In the genomic region with DNA sequence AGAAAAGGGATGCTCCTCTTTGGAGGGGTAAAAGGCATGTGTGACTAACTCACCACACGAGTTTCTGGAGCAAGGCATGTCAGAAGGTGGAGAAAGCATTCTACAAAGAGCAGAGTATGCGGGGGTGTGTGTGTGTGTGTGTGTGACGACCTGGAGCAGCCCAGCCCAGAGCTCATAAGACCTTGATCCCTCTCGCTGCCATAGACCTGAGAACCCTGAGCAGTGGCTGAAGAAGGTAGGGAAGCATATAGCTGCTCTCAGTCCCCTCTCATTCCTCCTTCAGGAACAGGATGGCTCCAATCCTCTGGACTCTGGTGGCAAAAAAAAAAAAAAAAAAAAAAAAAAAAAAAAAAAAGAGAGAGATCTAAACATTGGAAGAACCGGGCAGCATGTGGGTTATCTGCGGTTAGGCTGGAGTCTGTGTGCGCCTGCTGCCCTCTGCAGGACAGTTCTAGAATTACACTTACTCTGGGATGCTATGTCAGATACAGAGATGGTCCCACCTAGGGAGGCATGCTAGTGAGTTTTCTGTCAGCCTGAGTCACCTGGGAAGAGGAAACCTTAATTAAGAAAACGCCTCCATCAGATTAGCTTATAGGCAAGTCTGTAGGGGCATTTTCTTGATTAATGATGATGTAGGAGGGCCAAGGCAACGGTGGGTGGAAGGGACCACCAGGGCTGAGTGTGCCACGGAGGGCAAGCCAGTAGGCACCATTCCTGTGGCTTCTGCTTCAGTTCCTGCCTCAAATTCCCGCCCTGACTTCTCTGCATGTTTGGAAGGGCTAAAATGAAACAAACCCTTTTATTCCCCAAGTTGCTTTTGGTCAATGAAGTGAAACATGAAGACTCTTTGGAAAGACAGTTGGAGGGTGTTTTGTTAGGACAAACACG, we compare ENCODE assay signal across 8 mouse cellular contexts. TPM values are rescaled to one million over a fixed set of nuclear protein-coding genes. Genes with fewer than 3 reads are reported as not detected.
A peak's percentile ranks its signal among the peaks of the same experiment; 100 is the strongest.
DNase-seq lines count a peak whose midpoint lies in the region; ATAC-seq and TF ChIP-seq lines count a peak whose summit lies in the region.

No protein-coding gene starts in this region.

- TF ChIP-seq POLR2A in myocyte (IDR thresholded peaks at IDR 0.05; ENCODE audit: insufficient read length, low read depth), result no peak

- TF ChIP-seq EP300 in stomach, postnatal 0 days (optimal IDR thresholded peaks at IDR 0.05), result no peak

- H3K4me3 ChIP-seq in intestine, postnatal 0 days (ENCODE audit: low read depth, low read length), result no peak overlapping the region
- H3K4me3 ChIP-seq in limb, embryonic 10.5 days, result no peak overlapping the region
- no peak overlapping the region for H3K4me3 ChIP-seq in myocyte
- H3K4me3 ChIP-seq in stomach, postnatal 0 days (ENCODE audit: low read depth, low read length), result no peak overlapping the region

- H3K4me2 ChIP-seq in intestine, postnatal 0 days (replicated peaks; ENCODE audit: low read depth), result no peak overlapping the region
- peak overlapping the region; percentile 13 for H3K4me2 ChIP-seq in myocyte (ENCODE audit: low read depth)
- no peak overlapping the region for H3K4me2 ChIP-seq in stomach, postnatal 0 days (replicated peaks; ENCODE audit: low read depth)

- no peaks in the 10 kb centered on the region for H3K79me2 ChIP-seq in myocyte (ENCODE audit: control insufficient read depth, insufficient read depth)

- H3K9ac ChIP-seq in intestine, postnatal 0 days (ENCODE audit: low read depth, low read length), result no peak overlapping the region
- H3K9ac ChIP-seq in stomach, postnatal 0 days (ENCODE audit: low read length), result no peak overlapping the region

- DNase-seq in urinary bladder, postnatal 36 days (ENCODE audit: low spot score in 2 of 2), result peak; percentile 62 to 67
- no peak for DNase-seq in urinary bladder, postnatal 10 days (ENCODE audit: low spot score)
- peak; percentile 89 to 91 for DNase-seq in cerebellum, postnatal 10 days
- DNase-seq in frontal cortex, postnatal 10 days (ENCODE audit: low spot score in 2 of 2), result peak; percentile 76 to 85
- DNase-seq in limb, embryonic 10.5 days (ENCODE audit: low spot score), result peak; percentile 83
- peak; percentile 80 for DNase-seq in stomach, postnatal 0 days (ENCODE audit: low spot score)

- no peak overlapping the region for H3K27ac ChIP-seq in intestine, postnatal 0 days (ENCODE audit: low read depth, low read length)
- H3K27ac ChIP-seq in limb, embryonic 10.5 days, result no peak overlapping the region
- H3K27ac ChIP-seq in stomach, postnatal 0 days (replicated peaks), result no peak overlapping the region

- no peaks in the 10 kb centered on the region for H3K9me3 ChIP-seq in intestine, postnatal 0 days (ENCODE audit: control insufficient read depth)
- no peaks in the 10 kb centered on the region for H3K9me3 ChIP-seq in limb, embryonic 10.5 days (replicated peaks)
- H3K9me3 ChIP-seq in stomach, postnatal 0 days (ENCODE audit: control insufficient read depth, low read length), result no peaks in the 10 kb centered on the region

- no peaks in the 10 kb centered on the region for H3K4me1 ChIP-seq in intestine, postnatal 0 days (replicated peaks; ENCODE audit: control insufficient read depth, insufficient read depth, low read length)
- peaks cover 18% of the 10 kb centered on the region for H3K4me1 ChIP-seq in limb, embryonic 10.5 days
- H3K4me1 ChIP-seq in stomach, postnatal 0 days (replicated peaks; ENCODE audit: control insufficient read depth, insufficient read depth), result no peaks in the 10 kb centered on the region

- TF ChIP-seq CTCF in intestine, postnatal 0 days (IDR thresholded peaks at IDR 0.05; ENCODE audit: low read depth), result peak; percentile 93
- TF ChIP-seq CTCF in stomach, postnatal 0 days (IDR thresholded peaks at IDR 0.05; ENCODE audit: low read depth), result peak; percentile 91

- no peak overlapping the region for H3ac ChIP-seq in myocyte (ENCODE audit: control insufficient read depth, insufficient read length)

- 27% methylated on average over 12 of the region's 12 CpGs for WGBS in intestine, postnatal 0 days
- 37% methylated on average over 12 of the region's 12 CpGs for WGBS in limb, embryonic 10.5 days
- 24% methylated on average over 12 of the region's 12 CpGs for WGBS in stomach, postnatal 0 days

- ATAC-seq in intestine, postnatal 0 days, result no peak
- peak; percentile 52; the same call in 1 of the 2 replicates for ATAC-seq in stomach, postnatal 0 days (ENCODE audit: low FRiP score, low TSS enrichment)

- no peaks in the 10 kb centered on the region for H3K27me3 ChIP-seq in intestine, postnatal 0 days (replicated peaks; ENCODE audit: control insufficient read depth, insufficient read depth, low read length)
- no peaks in the 10 kb centered on the region for H3K27me3 ChIP-seq in limb, embryonic 10.5 days (ENCODE audit: low read depth, poor library complexity, severe bottlenecking)
- no peaks in the 10 kb centered on the region for H3K27me3 ChIP-seq in myocyte (ENCODE audit: control insufficient read depth, insufficient read depth, insufficient read length)
- no peaks in the 10 kb centered on the region for H3K27me3 ChIP-seq in stomach, postnatal 0 days (ENCODE audit: control insufficient read depth, insufficient read depth, low read length)

- peaks cover 12% of the 10 kb centered on the region for H3K36me3 ChIP-seq in intestine, postnatal 0 days (ENCODE audit: control insufficient read depth, insufficient read depth)
- H3K36me3 ChIP-seq in limb, embryonic 10.5 days, result peaks cover 48% of the 10 kb centered on the region
- H3K36me3 ChIP-seq in myocyte (ENCODE audit: control insufficient read depth, insufficient read depth), result peaks cover 4% of the 10 kb centered on the region
- peaks cover 5% of the 10 kb centered on the region for H3K36me3 ChIP-seq in stomach, postnatal 0 days (ENCODE audit: control insufficient read depth, insufficient read depth, low read length)

TF ChIP-seq in myocyte, 11 proteins besides CTCF, POLR2A, EP300 and RAD21:
- no peak for TF ChIP-seq MYOD1 (IDR thresholded peaks at IDR 0.05; ENCODE audit: control insufficient read depth in 1 of 3, insufficient read length in 2 of 3, low read depth in 2 of 3)
- peak; percentile 54 for TF ChIP-seq POLR2AphosphoS2 (IDR thresholded peaks at IDR 0.05; ENCODE audit: insufficient read length, low read depth)

RNA-seq across cellular contexts. Expression of gene Rgma, which starts 47.2 kb away (rescaled TPM):
- polyA plus RNA-seq in intestine, postnatal 0 days (2015; fragmentation: Nextera tagmentation; extraction: Ambion mirVana), result 4.9 and 6.0 TPM in 2 replicates
- 20.1 and 26.8 TPM in 2 replicates for polyA plus RNA-seq in limb, embryonic 10.5 days (2016; fragmentation: Nextera tagmentation; extraction: Ambion mirVana)
- 34.0 TPM for polyA plus RNA-seq in myocyte (2012; fragmentation: generic; extraction: Trizol)
- 4.5 and 5.7 TPM in 2 replicates for polyA plus RNA-seq in stomach, postnatal 0 days (2015; fragmentation: Nextera tagmentation; extraction: Ambion mirVana)
